Mouse (Mus musculus): ENCODE data around the gene Rasd1.
"Not testable (repeated sequence)": the region's sequence is repeated elsewhere in the genome, so short reads cannot be mapped to it uniquely, and the experiment has no call there.

Gene Rasd1

DNA sequence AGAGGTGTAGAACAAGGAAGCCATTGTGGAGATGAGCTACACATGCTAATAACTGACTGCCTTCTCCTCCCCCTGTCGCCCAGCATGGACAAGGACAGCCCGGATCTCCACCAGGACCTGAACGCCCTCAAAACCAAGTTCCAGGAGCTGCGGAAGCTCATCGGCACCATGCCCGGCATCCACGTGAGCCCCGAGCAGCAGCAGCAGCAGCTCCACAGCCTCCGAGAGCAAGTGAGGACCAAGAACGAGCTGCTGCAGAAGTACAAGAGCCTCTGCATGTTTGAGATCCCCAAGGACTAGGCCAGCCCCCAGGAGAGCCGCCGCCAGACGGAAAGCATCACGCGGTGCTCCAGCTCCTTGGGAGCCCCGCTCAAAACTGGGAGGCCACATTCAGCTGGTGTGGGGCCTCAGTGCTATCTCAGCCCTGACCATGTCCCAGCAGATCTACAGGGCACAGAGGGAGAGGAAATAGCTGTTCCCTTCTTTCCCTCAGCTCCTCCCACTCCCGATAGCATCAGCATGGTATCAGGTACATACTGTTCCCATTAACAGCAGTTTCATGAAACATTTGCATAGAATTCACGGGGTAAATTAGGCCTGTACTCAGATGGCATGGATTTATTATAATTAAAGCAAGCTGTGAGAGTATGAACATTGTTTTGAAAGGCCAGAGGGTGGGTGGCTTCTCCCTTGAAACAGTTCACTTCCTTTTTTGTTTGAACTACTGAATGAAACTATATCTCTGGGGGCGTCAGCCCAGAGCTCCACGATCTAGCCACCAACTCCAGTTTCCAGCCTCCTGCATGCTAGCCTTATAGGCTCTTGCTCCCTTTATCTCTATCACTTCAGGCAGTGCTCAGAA, 4.0 kb downstream of the Rasd1 start:
- peak; percentile 76 for DNase-seq

DNA sequence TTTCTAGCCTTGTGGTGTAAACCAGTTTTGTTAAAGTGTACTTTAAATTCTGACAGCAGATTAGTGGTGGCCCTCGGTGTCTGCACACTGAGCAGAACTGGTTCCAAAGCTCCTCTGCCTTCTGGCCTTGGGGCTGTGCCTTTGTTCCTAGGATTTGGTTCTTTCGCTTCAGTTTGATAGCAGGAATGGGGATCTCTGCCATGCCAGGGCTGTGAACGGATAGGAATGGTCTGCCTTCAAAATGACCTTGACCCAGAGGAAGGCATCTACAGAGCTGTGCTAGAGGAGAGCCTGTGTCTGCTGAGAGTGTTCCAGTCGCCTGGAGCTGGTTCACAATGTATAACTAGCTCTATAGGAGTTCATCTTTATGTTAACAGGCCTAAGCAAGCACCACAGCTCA, 5.3 kb downstream of the Rasd1 start:
- no peak for DNase-seq

DNA sequence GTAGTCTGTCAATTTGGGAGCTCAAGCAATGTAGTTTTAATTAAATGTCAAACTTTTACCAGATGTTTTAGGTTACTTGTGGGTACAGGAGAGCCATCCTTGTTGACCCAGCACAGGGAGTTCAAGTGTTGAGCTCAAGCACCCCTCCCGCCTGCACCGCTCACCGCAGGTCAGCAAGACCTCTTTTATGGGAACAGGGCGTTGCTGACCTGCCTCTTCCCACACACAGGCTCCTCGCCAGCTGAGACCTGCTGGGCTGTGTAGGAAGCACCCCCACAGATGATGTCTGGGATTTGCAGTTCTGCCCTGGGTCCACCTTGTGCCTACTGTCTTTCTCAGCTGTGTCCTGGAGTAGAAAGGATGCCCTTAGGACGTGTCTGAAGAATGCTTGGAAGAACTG, 8.0 kb downstream of the Rasd1 start:
- DNase-seq: no peak

DNA sequence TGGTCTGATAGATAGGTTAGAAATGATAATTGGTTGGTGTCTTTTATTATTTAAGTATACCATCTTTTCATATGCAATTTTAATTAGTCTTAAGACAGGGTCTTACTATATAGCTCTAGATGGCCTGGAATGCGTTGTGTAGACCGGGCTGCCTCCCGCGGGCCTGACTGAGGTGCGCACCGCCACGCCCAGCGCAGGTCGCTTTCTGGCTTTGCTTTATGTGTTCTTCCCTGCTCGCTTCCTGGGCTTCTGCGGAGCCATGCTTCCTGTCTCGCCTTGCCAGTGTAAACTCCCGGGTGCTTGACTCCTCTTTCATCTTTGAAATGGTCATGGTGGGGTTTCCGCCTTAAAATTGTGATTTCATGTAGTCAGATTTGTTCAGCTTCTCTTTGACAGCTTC, 11.9 kb downstream of the Rasd1 start:
- DNase-seq: no peak

DNA sequence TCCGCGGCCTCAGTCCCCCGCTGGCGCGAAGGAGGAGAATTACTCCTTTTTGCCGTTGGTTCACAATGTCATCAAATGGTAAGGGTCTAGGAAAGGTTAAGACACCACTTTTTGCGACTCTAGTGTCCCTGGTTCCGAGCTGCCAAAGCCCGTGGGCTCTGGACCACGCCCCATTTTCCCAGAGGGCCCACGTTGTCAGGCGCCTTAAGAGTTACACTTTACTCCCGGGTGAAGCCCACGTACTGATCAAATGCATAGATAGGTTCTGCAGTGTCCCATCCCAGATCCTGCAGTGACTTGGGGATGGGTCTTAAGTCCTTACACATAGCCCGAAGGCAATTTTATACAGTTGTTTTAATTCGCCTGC, 16.4 kb downstream of the Rasd1 start:
- DNase-seq: no peak

DNA sequence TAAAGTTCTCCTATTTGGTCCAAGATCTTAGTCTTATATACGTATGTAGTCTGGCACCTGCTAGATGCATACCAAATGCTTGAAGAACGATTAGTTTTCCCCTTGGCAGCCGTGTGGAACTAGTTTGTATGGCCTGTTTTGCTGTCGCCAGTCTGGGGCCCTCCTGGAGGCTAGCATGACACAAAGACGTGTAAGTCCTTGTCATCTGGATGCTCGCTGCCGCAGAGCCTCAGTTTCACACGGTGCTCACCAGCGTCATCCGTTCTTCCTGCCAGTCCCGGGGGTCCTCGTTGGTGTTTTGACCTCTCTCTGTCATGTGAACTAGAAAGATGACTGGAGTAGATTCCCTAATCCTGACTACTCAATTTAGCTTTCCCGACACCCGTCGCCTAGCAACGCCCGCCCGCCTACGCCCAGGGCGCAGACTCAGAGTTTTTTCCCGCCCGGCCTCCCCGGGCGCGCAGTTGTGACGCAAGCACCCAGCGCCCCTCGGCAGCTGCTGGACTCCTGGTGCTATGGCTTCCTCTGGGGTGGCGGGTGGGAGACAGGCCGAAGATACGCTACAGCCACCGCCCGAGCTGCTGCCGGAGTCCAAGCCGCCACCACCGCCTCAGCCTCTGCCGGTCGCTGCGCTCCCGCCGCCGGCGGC, 16.9 kb downstream of the Rasd1 start, which contains the start of gene Med9:
Med9 (plus strand) TSS at position 455 of the 649 bp plus-strand sequence.
- DNase-seq: peak; percentile 94

DNA sequence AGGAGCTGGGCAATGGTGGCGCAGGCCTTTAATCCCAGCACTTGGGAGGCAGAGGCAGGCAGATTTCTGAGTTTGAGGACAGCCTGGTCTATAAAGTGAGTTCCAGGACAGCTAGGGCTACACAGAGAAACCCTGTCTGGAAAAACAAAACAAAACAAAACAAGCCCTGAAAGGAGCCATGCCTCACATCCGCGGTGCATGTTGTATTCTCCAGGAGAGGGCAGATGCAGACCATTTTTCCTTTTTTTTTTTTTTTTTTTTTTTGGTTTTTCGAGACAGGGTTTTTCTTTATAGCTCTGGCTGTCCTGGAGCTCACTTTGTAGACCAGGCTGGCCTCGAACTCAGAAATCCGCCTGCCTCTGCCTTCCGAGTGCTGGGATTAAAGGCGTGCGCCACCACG, 19.9 kb downstream of the Rasd1 start:
- DNase-seq: not testable (repeated sequence)

DNA sequence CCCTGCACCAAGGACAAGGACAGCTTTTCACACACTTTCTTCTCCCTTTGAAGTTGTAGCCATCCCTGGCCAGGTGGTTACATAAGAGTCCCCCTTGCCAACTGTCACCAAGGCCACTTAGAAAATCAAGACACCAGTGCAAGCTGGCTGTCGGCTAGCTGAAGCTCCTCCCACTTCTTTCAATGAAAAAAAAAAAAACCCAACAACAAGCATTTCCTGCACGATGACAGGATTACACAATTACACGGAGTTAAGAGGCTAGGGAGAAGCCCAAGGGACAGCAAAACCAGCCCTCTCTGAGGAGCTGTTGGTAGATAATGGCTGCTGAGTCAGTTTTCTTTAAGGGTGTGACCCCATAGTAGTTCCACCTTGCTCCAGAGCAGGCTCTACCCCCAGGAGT, 23.4 kb downstream of the Rasd1 start:
- DNase-seq: no peak

DNA sequence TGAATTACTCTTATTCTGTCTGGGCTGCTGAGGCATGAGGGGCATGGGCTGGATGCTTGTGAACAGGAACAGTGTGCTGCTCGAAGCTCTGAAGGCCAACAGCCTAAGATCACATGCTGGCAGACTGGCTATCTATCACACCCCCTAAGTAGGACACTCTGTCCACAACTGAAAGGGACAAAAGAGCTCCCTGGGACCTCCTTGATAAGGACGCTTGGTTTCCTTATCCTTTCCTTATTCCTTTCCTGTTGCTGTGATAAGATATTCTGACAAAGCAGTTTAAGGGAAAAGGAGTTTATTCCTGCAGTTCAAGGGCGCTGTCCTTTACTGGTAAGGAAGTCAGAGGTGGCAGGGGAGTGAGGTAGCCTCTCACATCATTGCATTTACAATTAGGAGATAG, 24.1 kb downstream of the Rasd1 start:
- DNase-seq: no peak

DNA sequence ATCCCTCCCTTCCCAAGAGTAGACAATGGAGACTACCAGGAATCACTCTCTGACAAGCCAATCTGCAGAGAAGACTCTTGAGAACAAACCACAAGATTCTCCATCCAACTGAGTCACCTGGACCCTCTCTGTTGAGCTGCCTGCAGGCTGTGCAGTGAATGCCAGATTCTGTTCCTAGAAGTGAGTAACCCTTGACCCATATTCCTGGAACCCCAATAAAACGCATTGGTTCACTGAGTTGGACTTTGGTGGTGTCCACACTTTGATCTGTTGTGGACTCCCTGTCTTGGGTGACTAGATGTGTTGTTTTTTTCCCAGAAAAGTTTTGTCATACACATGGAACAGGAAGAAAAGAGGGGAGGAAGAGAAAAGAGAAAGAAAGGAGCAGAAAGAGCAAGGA, 24.9 kb downstream of the Rasd1 start:
- DNase-seq: no peak

DNA sequence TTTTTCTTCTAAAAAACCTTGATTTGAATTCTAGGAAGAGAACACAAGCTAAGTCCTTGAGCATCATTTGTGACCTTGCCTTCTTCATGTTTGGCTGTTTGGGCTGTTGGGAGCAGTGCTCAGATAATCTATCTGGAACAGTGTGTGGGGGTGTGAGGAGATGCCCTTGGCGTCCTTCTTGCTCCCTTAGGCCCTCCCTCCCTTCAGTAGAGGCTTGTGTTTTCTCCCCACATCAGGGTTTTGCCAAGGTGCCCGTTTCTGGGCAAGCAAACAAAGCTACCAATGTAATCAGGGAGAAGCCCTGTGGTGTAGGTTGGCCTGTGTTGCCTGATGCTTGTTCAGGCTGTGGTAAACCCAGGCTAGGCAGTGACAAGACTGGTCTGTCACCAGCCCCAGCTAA, 27.1 kb downstream of the Rasd1 start:
- DNase-seq: no peak

DNA sequence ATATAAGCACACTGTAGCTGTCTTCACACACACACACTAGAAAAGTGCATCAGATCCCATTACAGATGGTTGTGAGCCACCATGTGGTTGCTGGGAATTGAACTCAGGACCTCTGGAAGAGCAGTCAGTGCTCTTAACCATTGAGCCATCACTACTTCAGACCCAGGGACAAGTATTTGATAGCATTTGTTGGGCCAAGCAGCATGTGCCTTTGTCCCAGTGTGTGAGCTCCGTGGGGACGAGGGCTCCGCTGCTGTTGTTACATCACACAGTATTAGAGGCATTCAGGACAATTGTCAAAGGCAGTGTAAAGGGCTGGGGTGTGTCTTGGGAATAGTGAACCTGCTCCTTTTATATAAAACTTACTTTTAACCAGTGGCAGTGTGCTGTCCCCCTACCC, 27.7 kb downstream of the Rasd1 start:
- DNase-seq: no peak

DNA sequence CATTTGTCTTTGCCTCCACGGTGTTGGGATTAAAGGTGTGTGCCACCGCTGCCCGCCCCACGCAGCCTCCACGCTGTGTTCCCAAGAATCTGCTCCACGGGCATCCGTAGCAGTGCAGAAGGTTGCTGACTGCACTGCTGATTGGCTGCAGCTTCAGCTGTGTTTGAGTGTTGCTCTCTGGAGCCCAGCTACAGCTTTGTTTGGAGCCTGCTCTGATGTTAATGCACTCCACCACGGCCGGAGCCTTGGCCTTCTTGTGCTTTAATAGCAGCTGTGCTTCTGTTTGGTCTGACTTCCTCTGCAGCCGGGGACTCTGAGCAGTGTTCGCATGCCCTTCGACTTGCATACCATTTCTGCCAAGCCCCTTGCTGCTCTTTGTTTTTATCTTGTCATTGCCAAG, 30.8 kb downstream of the Rasd1 start:
- no peak for DNase-seq

DNA sequence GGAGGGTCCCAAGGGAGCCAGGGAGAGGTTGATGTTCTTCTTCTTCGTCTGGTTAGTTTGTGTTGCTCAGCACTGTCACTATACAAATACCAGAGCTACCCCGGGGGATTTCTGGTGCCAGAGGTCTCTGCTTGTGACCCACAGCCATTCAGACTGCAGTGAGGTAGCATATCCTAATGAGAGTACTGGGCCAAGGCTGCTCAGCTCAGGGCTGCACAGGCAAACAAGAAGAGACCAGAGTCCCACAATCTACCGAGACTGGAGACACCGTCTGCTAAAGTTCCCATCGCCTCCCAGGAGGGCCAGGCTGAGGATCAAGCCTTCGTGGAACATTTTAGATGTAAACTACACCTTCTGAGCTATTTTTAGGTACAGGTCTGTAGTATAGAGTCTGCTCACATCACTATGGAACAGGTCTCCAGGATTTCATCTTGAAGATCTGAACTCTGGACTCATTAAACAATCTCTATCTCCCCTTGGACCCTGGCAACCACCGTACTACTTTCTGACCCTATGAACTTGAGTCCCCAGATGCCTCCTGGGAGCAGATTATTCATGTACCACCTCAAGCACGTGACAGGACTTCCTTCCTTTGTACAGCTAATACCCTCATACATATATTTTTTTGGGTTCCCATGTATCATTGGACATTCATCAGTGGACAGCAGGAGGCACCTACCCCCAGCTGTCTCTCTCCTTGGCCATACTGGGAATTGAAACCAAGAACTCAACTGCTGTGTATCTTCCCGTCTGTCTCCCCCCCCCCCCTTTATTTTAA, 32.0 kb downstream of the Rasd1 start:
- DNase-seq: no peak

DNA sequence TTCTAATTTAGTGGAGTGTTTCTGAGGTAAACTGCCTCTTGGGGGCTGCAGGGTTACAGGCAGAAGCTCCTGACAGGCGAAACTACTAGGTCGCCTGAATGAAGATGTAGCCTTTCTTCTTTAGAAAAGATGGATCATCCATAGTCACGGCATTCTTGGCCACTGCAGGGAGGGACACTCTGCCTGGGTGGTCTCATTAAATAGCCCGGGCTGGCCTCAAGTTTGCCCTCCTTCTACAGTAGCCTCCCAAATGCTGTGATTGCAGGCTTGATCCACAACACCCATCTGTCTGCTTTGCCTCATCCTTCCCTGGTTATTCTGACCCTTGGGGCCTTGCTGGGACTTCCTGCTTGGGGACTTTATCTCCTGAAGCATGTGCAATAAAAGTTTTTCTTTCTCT, 34.7 kb downstream of the Rasd1 start:
- no peak for DNase-seq

DNA sequence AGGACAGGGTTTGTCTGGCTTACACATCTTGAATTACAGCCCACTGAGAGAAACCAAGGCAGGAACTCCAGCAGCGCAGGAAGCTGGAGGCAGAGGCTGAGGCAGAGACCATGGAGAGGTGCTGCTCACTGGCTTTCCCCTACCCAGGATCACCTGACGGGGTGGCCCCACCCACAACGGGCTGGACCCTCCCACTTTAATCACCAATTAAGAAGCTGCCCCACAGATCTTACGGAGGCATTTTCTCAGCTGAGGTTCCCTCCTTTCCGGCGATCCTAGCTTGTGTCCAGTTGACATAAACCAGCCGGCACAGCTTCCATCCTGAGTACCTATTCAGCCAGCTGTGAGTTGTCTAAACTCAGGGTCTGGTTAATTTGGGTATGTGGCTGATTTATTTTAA, 43.5 kb downstream of the Rasd1 start:
- DNase-seq: no peak

DNA sequence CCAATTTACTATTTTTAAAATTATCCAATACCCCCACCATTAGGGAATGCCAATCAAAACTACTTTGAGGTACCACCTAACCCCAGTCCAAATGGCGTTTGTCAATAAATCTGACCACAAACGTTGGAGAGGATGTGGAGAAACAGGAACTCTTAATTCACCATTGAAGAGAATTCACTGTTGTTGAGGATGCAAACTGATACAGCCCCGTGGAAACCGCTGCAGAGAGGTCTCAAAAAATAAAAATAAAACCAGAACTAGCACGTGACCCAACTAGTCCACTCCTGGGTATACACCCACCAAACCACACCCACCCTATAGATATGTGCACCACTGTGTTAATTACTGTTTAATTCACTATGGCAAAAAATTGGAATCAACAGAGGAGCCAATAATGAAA, 44.4 kb downstream of the Rasd1 start:
- DNase-seq: no peak

DNA sequence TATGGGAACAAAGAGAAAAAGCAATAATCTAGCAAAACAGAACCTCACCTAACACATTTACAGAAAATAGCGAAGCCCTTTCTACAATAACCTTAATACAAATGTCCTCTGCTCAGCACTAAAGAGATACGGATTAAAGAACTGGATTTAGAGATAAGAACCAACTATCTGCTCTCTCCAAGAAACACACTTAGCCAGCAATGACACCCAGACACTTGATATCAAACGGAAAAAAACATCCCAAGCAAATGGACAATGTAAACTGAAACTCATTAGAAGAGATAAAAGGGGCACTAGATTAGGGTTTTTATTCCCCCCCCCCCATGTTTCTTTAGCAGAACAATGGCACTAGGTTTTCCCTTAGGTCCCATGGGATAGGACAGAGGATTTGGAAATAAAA, 45.3 kb downstream of the Rasd1 start:
- DNase-seq: no peak

DNA sequence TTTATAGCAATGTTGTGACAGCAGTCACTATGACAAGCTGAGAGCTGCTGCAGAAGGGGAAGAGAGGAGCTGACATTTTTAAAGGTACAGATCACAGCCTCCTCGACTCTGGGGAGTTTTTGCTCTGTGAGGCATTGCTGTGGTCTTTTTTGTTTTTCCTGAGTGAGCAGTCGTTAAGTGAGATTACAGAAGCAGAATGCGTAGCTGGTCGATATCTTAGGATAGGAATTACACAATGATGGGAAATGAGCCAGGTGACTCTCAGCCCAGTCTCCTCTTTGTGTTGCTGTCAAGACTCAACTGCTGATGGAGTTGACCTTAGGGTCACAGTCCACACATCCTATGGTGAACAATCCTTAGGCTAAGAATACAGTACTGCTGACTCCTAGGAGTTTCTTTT, 46.7 kb downstream of the Rasd1 start:
- no peak for DNase-seq

DNA sequence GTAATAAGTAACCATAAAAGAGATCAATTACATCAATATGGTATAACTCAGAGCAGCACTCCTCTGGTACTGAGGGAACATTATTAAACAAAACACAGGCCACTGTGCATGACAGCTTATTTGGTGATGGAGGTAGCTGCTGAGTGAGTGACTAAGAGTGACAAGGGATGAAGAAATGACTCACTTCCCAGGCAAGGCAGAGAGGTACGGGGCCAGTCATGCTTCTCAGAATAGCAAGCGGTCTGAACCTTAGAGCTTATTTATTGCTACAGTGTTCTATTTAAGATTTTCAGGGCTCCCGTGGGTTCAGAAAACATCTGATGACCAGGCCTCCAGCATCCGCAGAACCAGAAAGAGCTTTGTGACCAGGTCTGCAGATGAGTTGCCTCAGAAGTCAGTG, 51.0 kb downstream of the Rasd1 start:
- no peak for DNase-seq
